Mouse (Mus musculus) bone marrow macrophage, adult 2 months (primary cell): ENCODE results near the gene Gm49318.
"Not testable (repeated sequence)": the region's sequence is repeated elsewhere in the genome, so short reads cannot be mapped to it uniquely, and the experiment has no call there.

ENCODE experiments used
- CTCF ChIP-seq: IDR thresholded peaks from 2 replicates; pipeline ENCODE4 v1.5.1; 2012; ENCODE audit warnings: low read depth, mild to moderate bottlenecking, low read length, moderate library complexity
- POLR2A ChIP-seq: IDR thresholded peaks from 2 replicates; pipeline ENCODE4 v1.6.1; 2012; ENCODE audit warnings: mild to moderate bottlenecking, low read depth, low read length, borderline replicate concordance

- not testable (repeated sequence) for TF ChIP-seq POLR2A, CTCF
Observed at GRCm38 (mm10) chr9:22075778-22076177, 4.7 kb upstream of the Gm49318 start.
